Mouse (Mus musculus) CD4-positive helper T cell, adult 2 months (primary cell): ENCODE data around the gene Mpped2.

ENCODE experiments used
- DNase-seq: peaks from one replicate; pipeline ENCODE4 v3.0.0-alpha.2; 2012; ENCODE audit warnings: low read depth, missing footprints, low spot score

Mpped2 gene

DNA sequence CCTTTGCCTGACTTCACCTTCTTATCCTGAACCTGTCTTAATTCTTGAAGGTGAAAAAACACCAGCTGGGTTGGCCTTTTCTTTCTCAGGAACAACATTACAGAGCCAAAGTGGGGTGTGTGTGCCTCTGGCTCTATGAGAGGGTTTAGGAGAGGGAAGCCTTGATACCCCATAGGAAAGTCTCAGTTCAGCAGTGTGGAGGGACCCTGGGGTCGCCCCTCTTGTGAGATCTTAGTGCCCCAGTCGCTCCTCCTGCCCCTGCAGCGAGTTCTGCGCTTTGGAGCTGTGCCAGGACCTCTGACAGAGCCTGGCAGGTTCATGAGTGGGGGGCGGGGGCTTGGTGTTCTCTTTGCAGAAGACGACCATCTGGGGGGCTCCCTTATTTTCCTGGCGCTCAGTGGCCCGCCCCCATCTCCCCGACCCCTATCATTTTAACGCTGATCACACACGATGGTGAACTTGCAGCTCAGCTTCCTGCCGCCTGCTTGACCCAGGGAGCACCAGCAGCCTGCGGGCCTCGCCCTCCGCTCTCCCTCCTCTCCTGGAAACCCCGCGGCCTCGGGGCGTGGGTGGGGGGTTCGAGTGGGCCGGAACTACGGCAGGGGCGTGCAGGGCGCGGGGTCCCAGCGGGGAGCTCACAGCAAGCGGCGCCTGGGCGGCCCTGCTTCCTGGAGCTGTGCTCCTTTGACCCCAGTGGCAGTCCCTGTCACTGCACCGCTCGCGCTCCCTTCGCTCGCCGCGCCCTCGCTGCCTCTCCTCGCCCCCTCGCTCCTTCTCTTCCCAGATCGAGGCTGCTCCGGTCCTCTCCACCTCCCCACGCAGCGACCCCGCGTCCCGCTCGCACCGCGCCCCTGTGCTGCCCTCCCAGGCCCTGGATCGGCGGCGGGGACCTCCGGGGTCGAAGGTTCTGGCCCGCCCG lies at the start of gene Mpped2:
TSS of gene Mpped2 (plus strand) at position 487 of the 919 bp plus-strand sequence.
- peak; percentile 3 for DNase-seq

DNA sequence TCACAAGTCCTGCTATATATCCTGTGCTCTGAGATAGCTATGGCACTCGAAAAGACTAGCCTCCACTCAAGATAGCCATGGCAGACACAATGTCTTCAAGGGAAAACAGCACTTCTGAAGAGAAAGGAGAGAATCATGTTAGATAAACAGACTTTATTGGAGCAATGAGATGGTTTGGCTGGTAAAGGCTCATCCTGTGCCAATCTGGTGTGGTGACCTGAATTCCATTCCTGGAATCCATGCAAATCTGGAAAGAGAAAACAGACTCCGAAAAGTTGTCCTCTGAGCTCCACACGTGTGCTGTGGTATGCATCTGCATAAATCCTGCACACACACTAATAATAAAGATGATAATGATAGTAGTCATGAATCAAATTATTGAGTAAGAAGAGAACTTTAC lies 48.3 kb upstream of the Mpped2 start:
- no peak for DNase-seq

DNA sequence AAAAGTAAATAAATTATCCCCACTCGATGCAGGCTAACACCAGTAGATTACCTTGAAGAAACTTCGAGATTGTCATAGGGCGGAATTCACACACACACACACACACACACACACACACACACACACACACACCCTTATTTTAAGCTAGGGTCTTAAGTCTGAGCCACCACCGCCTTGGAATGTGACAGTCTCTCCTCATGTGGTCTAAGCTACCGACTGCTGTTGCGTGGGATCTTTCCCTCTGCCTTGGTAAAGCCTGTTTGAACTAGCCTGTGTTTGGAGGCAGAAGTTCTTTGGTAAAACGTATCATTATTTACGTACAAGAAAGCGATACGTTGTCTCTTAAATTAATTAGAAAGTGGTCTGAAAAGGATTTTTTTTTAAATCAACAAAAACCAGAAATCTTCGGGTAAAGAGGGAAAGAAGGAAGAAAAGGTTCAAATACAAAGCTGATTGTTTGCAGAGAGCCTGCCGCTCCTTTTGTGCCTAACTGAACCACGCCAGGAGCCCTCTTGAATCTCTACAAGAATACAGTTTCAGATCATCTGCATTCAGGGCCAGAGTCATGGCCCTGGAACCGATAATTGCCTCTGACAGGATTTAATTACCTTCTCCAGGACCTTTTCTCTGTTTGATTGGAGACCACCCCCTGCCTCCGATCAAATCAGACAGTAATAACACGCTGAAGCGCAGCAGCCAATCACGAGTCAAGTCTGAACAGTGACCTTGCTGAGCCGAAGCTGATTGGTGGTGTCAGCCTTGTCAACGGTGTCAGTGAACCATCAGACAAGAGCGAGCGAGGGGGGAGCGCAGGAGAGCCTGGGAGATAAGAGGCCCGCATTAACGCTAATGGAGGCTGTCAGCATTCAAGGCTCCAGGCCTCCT lies 43.1 kb upstream of the Mpped2 start:
- no peak for DNase-seq

DNA sequence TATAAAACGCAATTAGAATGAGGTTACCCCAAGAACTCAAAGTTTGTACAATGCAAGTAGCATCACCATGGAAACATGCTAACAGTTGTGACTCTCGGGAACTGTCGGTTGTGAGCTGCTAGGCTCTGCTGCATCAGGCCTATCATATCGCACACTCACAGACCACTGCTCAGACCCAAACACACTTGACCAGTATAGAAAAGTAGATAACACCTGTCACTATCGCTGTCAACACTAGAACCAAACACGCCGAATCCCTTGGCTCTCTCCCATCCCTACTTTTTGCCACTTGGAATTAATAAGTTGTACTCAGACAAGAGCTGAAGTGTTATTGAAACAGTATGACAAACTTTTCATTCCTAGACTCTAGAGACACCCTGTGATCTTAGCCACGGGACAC lies 40.9 kb upstream of the Mpped2 start:
- DNase-seq: no peak

DNA sequence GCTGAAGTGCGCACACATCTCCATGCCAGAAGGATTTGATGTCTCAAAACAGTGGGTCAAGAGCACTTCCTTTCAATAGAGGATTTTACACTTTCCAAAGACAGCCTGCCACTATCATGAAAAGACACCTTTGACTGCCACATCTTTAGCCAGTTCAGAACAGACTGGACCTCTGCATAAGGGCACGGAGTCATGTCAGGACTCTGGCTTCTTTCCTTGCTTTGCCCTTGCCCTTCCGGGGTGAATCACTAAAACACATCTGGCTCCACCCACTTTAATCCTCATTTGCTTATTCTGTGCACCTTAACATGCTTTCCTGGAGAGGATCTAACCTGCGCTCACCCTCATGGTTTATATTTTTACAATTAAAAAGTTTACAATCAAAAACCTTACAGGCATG lies 40.3 kb upstream of the Mpped2 start:
- DNase-seq: no peak

DNA sequence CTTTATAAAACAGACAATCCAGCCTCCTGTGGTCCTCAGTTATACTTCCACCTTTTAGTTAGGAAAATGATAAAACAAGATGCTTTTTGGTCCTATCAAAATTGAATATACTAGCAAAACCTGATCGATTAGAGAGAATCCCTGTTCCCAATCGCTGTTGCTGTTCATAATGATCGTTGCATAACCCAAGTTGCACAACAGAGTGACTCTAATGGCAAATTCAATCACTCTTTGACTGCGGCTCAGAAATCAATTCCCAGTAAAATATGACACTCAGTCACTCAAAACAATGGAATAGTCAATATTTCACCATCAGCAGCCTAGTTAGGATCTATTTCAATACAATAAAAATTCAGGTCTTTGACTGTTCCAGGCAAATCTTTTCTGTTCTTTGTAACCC lies 39.8 kb upstream of the Mpped2 start:
- DNase-seq: no peak

DNA sequence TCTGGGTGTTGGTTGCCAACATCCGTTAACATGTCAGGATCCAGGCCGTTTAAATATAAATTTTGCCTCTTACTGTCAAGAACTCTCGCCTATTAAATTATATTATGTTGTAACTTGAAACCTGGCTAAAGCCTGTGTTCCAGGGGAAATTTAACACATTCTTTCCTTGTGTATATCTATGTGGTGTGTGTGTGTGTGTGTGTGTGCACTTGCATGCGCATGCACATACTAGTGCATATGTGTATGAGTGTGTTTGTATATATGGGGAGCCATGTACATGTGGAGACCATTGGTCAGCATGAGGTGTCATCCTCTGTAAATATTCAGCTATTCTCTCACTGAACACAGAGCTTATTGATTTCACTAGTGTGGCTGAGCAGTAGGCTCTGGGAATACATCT lies 37.8 kb upstream of the Mpped2 start:
- DNase-seq: no peak

DNA sequence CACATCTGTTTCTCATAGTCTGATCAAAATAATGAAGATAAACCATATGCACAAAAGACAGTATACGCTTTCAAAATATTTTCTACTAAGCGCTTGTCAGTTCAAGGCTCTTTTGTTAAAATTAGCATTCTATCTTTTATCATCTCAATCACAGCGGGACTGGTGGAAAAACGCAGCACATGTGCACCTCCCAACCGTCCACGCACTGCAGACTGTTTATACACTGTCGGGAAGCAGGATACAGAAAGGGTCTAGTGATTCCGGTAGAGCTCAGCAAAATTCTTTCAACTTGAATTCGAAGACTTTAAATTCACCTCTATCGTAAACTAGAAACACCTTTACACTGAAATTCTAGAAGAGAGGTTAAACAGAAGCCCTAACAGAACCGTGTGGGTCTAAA lies 27.8 kb upstream of the Mpped2 start:
- DNase-seq: no peak

DNA sequence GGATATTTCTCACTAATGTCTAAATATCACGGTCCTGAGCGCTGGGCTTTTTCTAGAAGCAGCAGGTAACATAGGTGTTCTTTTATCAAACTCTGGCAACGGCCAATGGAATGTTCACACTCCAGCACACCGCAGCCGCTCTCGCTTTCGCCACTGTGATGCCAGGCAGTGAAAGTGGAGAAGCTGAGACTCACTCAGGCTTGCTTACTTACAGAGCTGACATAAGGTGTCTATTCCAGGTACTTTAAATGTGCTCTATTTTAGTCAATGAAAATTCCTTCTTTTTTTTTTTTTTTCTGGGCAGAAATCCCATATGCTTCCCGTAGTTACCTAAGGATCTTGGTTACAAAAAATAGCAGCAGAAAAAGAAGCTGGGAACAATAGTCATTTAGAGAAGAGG lies 18.8 kb upstream of the Mpped2 start:
- DNase-seq: no peak

DNA sequence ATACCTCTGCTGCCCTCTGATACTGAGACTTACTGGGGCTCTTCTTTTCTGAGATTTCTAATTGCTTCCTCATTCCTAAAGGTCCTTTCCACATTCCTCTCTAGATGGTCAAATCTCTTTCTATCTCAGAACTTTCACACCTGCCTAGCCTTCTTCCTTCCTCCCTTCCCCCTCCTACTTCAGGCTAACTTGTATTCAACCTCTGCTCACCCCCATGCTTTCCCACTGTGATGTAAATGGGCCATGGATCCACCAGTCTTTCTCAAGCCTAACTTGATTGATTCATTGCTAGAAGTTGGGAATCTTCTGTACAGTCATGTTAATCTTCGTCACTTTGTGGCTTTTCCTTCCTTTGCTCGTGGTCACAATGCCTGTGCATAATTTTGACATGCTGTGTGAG lies 15.6 kb upstream of the Mpped2 start:
- DNase-seq: no peak

DNA sequence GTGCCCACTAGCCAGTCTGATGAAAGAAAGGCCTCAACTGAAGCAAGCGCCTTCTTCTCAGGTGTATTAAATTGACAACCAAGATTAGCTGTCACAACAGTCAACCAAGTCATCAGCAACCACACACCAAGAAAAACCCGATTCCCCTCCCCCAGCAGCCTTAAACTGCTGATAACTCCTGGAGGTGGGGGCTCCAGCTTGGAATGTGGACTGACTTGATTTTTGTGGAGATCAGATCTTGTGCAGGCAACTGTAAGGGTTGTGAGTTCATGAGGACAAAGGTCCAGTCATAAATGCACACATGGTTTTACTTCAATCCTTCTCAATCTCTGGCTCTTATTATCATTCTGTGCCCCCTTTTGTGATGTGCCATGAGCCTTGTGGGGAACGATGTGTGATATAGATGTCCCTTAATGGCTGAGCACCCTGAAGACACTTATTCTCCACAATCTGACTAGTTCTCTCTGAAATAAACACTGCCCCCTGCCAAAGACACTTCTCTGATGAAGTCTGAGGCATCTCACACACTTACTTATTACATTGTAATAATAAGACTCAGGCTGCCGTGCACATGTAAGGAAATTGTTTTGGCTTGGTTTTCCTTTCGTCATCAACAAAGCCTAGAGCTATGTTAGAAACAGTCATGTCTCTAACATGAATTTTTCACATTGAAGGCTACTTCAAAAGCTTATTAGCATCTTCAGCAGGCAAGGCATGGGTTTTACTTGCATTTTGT lies 13.2 kb upstream of the Mpped2 start:
- DNase-seq: no peak

DNA sequence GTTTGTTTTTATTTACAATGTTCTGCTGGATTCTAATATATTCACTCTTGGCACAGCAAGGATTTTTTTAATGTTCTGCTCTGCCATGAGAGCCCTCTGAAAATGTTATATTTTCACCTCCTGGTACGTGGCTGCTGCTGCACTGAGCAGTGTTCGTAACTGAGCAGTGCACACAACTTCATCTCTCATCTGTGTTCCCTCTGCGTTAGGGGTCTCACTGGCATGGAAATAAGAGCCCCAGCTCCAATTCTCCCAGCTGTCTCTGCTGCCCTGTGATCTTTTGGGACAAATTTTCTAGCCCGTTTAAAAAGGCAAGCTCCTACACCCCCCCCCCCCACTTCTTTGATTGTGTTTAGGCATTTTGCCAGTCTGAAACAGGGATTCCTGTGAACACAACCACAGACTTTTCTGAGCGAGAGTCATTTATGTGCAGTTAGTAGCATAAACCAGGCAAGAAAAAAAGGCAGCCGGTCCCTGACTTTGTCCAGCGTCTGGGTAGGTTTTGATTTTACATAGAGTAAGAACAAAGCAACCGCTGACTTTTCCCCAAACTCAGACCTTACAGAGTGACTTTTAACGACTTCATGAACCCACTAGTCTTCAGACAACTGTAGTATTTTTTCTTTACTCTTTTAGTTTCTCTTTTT lies 9.8 kb upstream of the Mpped2 start:
- no peak for DNase-seq

DNA sequence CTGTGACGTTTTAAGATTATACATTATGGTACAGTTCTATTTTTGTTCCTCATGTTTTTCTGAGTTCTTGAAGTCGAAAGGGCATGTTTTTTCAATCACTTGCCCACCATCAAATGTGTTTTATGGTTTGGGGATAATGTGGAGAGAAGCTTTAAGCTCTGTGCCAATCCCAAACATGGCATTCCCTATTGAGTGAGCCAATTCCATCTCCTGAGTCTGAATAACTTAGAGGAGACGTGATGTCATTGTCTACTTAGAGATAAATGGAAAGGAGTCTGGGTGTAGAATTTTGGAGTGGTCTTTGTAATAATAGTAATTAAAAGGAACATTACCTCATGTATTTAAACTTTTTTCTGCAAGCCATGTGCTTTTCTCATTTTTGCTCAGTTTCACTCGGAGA lies 9.2 kb upstream of the Mpped2 start:
- DNase-seq: no peak

DNA sequence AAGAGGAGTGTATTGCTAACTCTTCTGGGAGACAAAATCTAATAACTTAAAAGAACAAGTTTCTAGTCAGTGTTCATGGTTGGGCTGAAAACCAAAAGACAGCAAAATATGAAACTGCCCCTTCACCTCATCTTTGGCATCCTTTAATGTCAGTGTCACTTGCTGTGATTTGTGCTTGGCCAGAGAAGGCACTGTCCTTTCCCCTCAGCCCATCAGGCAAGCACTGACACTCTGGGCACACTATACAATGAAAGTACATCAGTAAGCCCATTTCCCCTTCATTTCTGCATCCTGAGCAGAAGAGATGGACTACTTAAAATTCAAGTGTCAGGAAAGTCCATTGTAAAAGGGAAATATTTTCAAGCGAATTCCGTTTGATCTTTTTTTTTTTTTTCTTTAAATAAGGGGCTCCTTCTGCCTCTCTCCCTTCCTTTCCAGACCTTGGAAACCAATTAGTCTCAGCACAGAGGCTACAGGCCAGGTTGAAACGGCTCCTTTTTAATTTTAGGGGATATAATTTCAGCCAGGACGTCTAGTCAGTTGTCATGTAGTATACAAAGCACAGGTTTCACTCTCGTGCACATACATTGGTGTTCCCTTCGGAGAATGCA lies 1.2 kb upstream of the Mpped2 start:
- no peak for DNase-seq

DNA sequence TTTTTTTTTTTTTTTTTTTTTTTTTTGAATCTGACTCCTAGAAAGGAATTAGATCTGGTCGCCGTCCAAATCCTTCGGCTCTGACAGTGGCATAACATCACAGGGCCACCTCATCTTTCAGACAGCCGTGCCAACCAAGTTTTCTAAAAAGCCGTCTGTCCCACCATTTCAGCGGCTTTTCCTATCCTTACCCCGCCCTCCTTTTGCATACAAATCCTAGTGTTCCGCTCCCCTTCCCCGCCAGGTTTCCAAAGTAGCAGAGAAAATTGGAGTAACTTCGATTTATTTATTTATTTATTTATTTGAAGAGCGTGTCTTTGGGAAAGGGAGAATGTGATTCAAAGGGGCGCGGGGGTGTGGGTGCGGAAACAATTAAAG lies 675 bp upstream of the Mpped2 start:
- no peak for DNase-seq

DNA sequence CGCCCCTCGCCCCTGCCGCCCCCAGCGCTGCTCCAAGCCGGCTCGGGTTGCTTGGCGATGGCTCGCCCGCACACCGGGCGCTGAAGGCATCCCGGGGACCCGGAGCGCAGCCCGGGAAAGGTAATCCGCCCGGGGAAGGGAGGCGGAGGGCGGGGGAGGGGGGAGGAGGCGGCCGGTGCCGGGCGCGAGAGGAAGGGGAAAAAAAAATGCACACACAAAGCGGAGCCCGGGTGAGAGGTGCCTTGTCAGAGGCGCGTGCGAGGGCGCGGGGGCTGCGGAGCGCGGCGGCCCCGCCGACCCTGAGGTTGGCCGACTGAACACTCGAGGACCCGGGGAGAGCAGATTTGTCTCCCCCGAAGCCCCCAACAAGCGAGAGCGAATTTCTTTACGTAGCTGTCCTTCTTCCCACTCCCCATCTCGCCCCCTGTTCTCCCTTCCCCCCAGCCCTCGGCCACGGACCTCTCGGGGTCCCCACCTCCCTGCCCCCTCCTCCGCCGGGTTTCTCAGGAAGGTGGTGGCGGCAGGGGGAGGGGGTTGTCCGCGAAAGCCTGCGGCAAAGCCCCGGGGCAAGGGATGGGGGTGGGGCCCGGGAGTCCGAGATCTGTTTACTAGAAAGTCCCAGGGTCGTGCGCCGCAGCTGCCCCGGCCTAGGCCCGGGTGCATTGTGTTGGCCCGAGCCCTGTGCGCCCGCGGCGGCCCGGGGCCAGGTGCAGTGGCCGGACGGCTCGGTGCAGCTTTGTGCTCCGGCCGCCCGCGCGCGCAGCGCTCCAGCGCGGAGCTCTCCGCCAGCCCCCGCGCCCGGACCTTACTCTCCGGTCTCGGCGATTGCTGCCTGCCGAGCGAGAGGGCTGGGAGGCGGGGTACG lies 865 bp downstream of the Mpped2 start:
- DNase-seq: peak; percentile 1

DNA sequence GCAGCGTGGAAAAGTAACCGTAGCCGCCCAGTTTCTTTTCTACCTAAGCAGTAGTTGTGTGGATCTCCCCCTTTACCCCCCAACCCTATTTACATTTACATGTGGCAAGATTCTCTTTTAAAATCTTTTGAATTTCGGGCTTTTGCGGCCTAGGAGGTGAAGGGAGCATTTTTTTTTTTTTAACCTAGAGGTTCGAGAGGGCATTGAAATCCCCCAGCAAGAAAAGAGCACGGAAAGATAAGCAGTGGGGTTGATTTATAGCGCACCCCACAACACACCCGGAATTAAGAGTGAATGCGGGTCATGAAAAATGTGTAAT lies 1.5 kb downstream of the Mpped2 start:
- no peak for DNase-seq

DNA sequence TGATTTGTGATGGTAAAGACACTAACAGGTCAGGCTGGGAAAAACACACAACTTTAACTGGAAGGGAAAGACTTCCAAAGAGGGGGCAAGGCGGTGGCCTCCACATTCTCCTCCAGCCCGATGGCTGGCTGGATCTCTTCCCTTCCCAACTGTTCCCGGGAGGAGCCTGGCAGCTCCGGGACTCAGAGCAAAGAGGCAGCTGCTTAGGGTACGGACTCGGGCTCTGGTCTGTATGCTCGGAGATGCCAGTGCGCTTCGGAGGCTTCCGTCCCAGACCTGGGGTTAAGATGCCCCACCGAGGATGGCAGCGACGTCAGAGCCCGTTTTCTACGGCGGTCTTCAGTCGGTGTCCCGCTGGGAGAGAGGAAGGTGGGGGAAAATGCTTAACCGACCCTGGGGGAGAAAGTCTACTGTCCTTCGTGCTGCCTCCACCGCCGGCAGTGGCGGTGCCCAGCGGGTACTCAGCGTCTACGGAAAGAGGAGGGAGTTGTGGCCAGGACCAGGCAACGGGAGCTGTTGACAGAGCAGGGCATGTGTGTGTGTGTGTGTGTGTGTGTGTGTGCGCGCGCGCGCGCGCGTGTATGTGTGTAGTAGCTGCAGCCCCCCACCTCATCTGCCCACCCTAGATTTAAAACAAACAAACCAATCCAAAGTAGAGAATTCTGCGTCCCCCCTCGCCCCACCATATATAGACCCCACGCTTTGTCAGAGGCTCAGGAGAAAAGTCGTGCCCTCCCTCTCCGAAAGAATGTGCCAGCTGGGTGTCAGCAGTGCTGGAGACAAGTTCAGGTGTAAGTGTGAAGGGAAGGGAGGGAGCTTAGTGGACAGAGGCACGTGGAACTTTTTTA lies 2.0 kb downstream of the Mpped2 start:
- DNase-seq: no peak

DNA sequence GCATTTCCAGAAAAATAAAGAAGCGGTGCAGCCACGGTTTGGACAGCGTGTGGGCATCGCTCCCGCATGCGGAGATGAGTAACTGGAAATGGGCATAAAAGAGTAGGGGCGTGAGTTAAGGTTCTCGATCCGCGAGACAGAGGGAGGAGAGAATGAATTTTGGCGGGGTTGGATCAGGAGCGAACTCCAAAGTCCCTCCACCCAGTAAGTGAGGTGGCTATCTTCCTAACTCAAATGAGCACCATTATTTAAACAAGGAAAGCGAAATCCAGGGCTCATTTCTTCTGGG lies 2.6 kb downstream of the Mpped2 start:
- DNase-seq: no peak

DNA sequence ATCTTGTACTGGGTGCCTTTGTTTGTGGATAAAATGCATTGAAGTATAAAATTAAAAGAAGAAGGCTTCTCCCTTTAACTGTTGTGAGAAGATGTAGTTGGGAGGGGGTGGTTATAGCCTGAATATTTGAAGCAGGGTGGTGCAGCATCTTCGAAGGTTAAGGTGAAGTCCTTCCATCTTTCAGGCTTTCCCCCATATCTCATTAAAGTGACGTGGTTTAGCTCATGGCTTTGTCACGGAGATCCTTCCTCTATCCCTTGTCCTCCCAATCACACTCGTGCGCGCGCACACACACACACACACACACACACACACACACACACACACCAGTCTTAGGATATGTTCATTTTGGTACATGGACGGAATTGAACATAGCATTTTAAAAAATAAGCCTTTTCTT lies 3.3 kb downstream of the Mpped2 start:
- DNase-seq: no peak
